Mouse (Mus musculus) kidney, embryonic 14.5 days (tissue): ENCODE results near the gene Mamld1. TPM values are rescaled to one million over a fixed set of nuclear protein-coding genes. Genes with fewer than 3 reads are reported as not detected.

Source experiments
- ATAC-seq: fragments of 200-750 bp; cut with Nextera tagmentation; 2 replicates; pipeline ENCODE4 v1.8.0; 2017; ENCODE audit warnings: moderate number of reproducible peaks, mild to moderate bottlenecking, moderate TSS enrichment, moderate library complexity; ENCODE audit not compliant: low FRiP score, low TSS enrichment
- H3K27ac ChIP-seq: fragments of 300-500 bp; sonication (generic); 2 replicates; pipeline ENCODE4 v1.5.1; 2014; ENCODE audit warnings: low read depth, mild to moderate bottlenecking, low read length, moderate library complexity, mixed read lengths
- H3K27me3 ChIP-seq: fragments of 300-500 bp; sonication (generic); 2 replicates; pipeline ENCODE4 v1.6.1; 2014; ENCODE audit warnings: mild to moderate bottlenecking, low read length; ENCODE audit not compliant: control insufficient read depth, insufficient read depth
- H3K36me3 ChIP-seq: fragments of 300-500 bp; sonication (generic); 2 replicates; pipeline ENCODE4 v1.6.1; 2014; ENCODE audit warnings: low read length, mixed read lengths; ENCODE audit not compliant: control insufficient read depth, insufficient read depth
- H3K4me1 ChIP-seq: fragments of 300-500 bp; sonication (generic); 2 replicates; pipeline ENCODE4 v1.6.1; 2014; ENCODE audit warnings: low read length, mixed read lengths; ENCODE audit not compliant: control insufficient read depth, insufficient read depth
- H3K4me2 ChIP-seq: fragments of 300-500 bp; sonication (generic); replicated peaks from 2 replicates; pipeline ENCODE4 v1.6.1; 2014; ENCODE audit warnings: low read depth, mild to moderate bottlenecking, low read length
- H3K4me3 ChIP-seq: fragments of 300-500 bp; sonication (generic); 2 replicates; pipeline ENCODE4 v1.5.1; 2014; ENCODE audit warnings: mild to moderate bottlenecking, low read length
- H3K9ac ChIP-seq: fragments of 300-500 bp; sonication (generic); 2 replicates; pipeline ENCODE4 v1.6.1; 2014; ENCODE audit warnings: low read depth, mild to moderate bottlenecking, low read length, moderate library complexity
- H3K9me3 ChIP-seq: fragments of 300-500 bp; sonication (generic); 2 replicates; pipeline ENCODE4 v1.6.1; 2016; ENCODE audit warnings: low read length; ENCODE audit not compliant: control insufficient read depth
- WGBS: fragments of 180-500 bp; shearing (Covaris S2); extraction: QIAGEN DNeasy Blood & Tissue Kit; methylation state at CpG from one replicate; pipeline ENCODE4 v1.1.7; 2014; 5-methylcytosine and 5-hydroxymethylcytosine counted together
- polyA plus RNA-seq: library from polyadenylated mRNA; unstranded; fragments of >200 nt; fragmentation: Nextera tagmentation; extraction: Ambion mirVana; gene quantifications from 2 replicates; pipeline ENCODE4 v1.2.1, GENCODE M21; 2014

Mamld1 gene
- polyA plus RNA-seq, 1 experiment from 2014 or later, result 3.6 TPM

DNA sequence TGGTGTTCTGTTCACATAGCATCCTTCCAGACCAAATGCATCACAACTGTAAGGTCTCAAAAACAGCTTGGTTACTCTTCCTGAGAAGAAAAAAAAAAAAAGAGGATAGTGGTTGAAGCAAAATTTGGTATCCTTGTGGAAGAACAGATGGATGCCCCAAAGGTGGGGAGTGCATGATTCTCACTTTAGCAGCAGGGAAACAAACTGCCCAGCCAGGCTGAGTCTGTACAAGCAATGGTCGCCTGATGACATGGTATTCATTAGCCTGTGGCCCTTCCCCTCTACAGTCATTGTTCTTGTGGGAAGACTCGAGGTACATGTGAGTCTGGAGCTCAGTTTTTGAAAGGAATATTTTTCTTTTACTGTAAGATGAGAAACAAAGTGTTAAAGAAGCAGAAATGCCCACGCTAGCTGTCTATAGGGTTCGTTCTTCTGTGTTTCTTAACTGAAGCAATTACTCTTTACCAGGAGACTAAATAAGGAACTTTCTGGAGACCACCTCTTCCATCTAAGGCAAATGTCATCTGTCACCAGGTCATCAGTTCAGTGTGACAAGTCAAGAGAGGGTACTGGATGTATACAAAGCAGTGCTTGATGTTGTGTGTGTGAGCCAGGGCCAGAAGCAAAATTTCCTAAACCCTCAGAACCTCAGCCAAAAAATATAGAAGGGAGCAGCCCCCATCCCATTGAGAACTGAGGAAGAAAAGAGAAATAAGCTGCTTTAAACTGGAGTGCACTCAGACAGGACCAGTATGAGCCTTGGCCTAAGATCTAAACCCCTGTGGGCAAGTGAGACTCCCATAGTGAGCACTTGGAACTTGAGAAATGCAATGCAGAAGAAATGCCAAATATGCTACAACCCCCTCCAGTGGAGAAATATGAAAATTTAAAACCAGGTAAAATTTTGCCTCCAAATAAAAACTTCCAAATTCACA is 72.6 kb downstream of the Mamld1 start:
- Histone ChIP-seq H3K9ac (no peak overlapping the region), H3K27me3 (no peaks in the 10 kb centered on the region), H3K27ac (no peak overlapping the region), H3K4me2 (no peak overlapping the region), H3K4me3 (no peak overlapping the region), H3K4me1 (no peaks in the 10 kb centered on the region), H3K9me3 (no peaks in the 10 kb centered on the region), H3K36me3 (no peaks in the 10 kb centered on the region)
- ATAC-seq, result no peak
- WGBS, result 71% methylated on average over 4 of the region's 4 CpGs

DNA sequence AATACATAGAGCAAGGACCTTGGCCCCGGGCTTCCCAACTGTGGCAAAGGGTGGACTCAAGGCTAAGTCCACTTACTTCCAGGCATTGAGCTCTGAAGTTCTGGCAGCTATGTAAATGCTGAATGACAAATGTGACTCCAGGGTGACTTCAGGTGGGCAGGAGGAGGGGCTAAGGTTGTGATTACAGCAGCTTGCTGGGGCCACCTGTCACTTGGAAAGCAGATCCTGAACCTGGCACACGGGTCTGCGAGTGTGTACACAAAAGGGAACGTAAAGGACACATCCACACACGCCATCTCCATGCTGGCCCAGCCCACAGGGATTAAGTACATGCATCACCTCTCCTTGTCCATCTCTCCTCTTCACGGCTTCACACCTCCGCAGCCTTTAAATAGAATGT is 75.0 kb downstream of the Mamld1 start:
- Histone ChIP-seq H3K36me3 (no peaks in the 10 kb centered on the region), H3K4me3 (no peak overlapping the region), H3K9me3 (no peaks in the 10 kb centered on the region), H3K9ac (no peak overlapping the region), H3K4me2 (no peak overlapping the region), H3K27ac (no peak overlapping the region), H3K4me1 (no peaks in the 10 kb centered on the region), H3K27me3 (no peaks in the 10 kb centered on the region)
- 81% methylated on average over 7 of the region's 7 CpGs for whole genome bisulfite sequencing
- no peak for ATAC-seq

DNA sequence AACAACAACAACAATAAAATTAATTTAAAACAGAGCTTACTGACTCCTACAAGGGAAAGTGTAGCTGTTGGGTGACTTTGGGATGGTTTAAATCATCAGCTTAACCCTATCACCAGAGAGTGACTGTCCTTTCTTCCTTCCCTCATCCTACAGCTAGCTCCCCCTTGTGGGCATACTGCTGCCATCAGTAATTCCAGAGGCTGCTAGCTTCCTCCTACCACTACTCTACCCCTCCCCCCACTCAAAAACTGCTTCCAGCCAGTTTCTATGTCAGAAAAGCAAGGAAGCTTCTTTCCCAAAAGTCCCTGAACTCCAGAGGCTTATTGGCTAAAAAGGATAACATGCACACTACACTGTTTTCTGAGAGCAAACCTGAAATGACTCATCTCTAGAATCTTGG is 81.4 kb downstream of the Mamld1 start:
- H3K9ac ChIP-seq, result no peak overlapping the region
- H3K27ac ChIP-seq, result no peak overlapping the region
- H3K4me1 ChIP-seq, result no peaks in the 10 kb centered on the region
- H3K27me3 ChIP-seq, result no peaks in the 10 kb centered on the region
- H3K4me2 ChIP-seq, result no peak overlapping the region
- ATAC-seq, result no peak
- H3K36me3 ChIP-seq, result no peaks in the 10 kb centered on the region
- no peaks in the 10 kb centered on the region for H3K9me3 ChIP-seq
- H3K4me3 ChIP-seq, result no peak overlapping the region

DNA sequence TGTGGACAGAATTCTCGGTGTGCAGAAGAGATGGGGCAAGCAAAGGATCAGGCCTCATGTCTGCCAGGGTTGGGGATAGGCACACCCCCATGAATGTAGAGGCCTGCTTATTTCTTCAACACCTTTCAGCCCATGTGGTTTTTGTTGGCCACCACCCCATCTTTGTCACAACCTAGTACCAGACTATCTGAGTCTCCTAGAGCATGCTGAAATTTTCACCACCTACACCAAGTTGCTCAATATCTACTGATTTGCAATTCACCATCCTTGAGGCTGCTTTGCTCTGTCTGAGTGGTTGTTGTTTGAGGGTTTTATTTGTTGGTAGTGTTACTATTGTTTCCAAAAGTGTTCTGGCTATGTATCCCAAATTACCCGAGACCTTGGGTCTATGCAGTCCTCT is 91.3 kb downstream of the Mamld1 start:
- WGBS, result 76% methylated on average over 2 of the region's 2 CpGs
- Histone ChIP-seq H3K9me3 (no peaks in the 10 kb centered on the region), H3K36me3 (no peaks in the 10 kb centered on the region), H3K4me1 (no peaks in the 10 kb centered on the region), H3K4me3 (no peak overlapping the region), H3K9ac (no peak overlapping the region), H3K27ac (no peak overlapping the region), H3K4me2 (no peak overlapping the region), H3K27me3 (no peaks in the 10 kb centered on the region)
- ATAC-seq, result no peak

DNA sequence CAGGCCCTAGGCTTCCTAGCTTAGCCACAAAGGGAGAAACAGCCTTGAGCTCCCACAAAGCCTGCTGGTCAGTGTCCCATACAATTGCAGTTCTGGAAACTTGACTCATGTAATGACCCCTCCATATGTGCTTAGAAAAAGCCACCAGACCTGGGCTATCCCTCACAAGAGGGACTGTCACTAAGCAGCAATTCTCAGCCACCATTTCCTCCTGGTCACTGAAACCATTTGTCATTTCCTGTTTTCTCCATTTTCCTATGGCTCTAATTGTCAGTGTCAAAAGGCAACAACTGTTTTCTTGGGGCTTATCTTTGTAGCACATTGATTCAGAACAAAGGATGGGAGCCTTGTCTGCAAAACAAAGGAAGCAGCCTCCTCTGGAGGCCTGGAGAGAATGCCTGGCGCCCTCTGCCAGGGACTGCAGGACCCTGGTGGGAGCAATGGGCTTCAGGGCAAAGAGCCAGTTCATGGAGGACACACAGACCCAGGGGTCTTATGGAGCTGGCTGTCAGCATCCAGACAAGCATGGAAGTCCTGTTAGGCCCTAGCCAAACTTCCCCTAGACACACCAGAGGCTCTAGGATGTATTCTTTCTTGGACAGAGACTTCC is 99.5 kb downstream of the Mamld1 start:
- no peaks in the 10 kb centered on the region for H3K4me1 ChIP-seq
- H3K4me3 ChIP-seq, result no peak overlapping the region
- WGBS, result 50% methylated on average over 1 of the region's 1 CpGs
- no peak overlapping the region for H3K9ac ChIP-seq
- ATAC-seq, result no peak
- H3K27me3 ChIP-seq, result no peaks in the 10 kb centered on the region
- no peaks in the 10 kb centered on the region for H3K36me3 ChIP-seq
- no peak overlapping the region for H3K4me2 ChIP-seq
- H3K27ac ChIP-seq, result no peak overlapping the region
- no peaks in the 10 kb centered on the region for H3K9me3 ChIP-seq

DNA sequence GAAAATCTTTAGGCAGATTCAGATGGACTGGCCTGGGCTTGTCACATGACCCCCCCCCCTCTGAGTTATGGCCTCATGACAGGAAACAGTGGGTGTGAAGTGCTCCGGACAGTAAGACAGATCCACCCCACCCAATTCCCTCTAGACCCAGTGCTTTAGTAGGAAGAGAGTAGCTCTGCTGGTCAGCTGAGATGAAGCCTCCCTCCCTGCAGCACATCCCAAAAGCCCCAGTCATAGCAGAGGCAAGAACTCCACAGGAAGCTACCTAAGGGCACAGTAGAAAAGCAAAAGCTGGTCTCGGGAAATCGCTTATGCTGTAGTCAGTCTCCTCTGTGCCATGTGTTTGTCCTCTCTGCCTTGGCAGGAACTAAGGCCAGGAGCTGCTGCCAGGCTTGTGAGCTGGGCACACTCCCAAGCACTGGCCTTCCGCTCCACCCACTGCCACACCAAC is 100.5 kb downstream of the Mamld1 start:
- Histone ChIP-seq H3K4me2 (no peak overlapping the region), H3K27me3 (no peaks in the 10 kb centered on the region), H3K9me3 (no peaks in the 10 kb centered on the region), H3K9ac (no peak overlapping the region), H3K36me3 (no peaks in the 10 kb centered on the region), H3K27ac (no peak overlapping the region), H3K4me1 (no peaks in the 10 kb centered on the region), H3K4me3 (no peak overlapping the region)
- WGBS, result 77% methylated on average over 4 of the region's 4 CpGs
- no peak for ATAC-seq

DNA sequence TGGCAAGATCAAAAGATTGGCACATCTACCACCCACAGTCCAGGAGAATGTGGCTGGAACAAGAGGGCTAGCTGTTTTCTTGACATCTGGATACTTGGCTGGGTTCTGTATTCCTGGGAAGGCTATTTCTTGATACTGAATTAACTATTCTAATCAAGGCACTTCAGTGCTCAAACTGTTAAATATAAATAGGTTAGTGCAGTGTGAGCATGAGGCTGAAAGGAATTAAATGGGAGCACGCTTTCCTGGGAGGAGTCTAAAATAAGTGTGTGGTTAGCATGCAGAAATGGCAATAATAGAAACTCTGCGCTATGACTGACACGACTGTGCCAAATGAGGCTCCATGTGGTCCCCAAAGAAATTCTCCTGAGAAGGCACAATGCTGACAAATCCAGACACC is 131.5 kb downstream of the Mamld1 start:
- H3K4me2 ChIP-seq, result no peak overlapping the region
- WGBS, result 91% methylated on average over 3 of the region's 3 CpGs
- no peak overlapping the region for H3K27ac ChIP-seq
- H3K9me3 ChIP-seq, result no peaks in the 10 kb centered on the region
- no peak overlapping the region for H3K9ac ChIP-seq
- H3K27me3 ChIP-seq, result no peaks in the 10 kb centered on the region
- no peak for ATAC-seq
- no peak overlapping the region for H3K4me3 ChIP-seq
- H3K4me1 ChIP-seq, result no peaks in the 10 kb centered on the region
- H3K36me3 ChIP-seq, result no peaks in the 10 kb centered on the region

DNA sequence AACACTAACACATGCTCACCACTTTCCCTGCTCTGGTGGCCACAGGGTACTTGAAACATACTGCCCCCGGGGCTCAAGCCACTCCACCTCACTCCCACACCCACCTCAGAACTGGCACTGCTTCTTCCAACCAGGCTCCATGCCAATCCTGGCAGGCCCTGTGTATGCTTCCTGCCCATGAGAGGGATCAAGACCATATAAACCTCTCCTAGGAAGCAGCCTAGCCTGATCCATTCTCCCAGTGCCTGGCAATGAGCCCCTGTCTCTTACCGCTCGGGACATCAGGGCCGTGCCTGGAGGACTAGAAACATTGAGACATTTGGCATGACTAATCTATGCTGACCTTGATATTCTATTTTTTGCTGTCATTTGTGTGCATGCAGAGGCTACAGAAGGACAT is 133.6 kb downstream of the Mamld1 start:
- ATAC-seq, result no peak
- H3K4me1 ChIP-seq, result no peaks in the 10 kb centered on the region
- H3K4me3 ChIP-seq, result no peak overlapping the region
- no peaks in the 10 kb centered on the region for H3K9me3 ChIP-seq
- H3K27me3 ChIP-seq, result no peaks in the 10 kb centered on the region
- no peak overlapping the region for H3K4me2 ChIP-seq
- no peak overlapping the region for H3K9ac ChIP-seq
- H3K36me3 ChIP-seq, result no peaks in the 10 kb centered on the region
- WGBS, result 90% methylated on average over 4 of the region's 4 CpGs
- H3K27ac ChIP-seq, result no peak overlapping the region

DNA sequence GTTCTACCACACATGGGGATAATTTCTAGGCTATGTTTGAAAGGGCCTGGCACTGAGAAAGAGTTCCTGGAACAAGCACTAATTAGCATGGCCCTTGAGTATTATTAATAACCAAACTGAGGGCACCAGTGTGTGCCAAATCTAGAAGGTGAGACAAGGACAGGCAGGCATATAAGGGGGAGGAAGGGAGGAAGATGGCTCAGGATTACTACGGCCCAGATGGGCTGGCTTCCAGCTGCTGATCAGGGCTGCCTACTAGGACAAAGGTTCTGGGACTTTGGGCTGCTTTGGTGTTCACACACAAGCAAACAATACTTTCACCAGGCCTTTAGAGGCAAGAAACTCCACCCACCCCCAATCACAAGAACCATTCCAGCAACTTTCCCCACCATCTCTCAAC is 136.3 kb downstream of the Mamld1 start:
- Histone ChIP-seq H3K9me3 (no peaks in the 10 kb centered on the region), H3K4me2 (no peak overlapping the region), H3K4me3 (no peak overlapping the region), H3K9ac (no peak overlapping the region), H3K27ac (no peak overlapping the region), H3K27me3 (no peaks in the 10 kb centered on the region), H3K4me1 (no peaks in the 10 kb centered on the region), H3K36me3 (no peaks in the 10 kb centered on the region)
- no peak for ATAC-seq
- 94% methylated on average over 1 of the region's 1 CpGs for WGBS
